Mouse (Mus musculus): ENCODE data around the gene Rmdn2. TPM values are rescaled to one million over a fixed set of nuclear protein-coding genes. Genes with fewer than 3 reads are reported as not detected.

The Rmdn2 gene
- polyA plus RNA-seq, 1 experiment, result 4.7 TPM

GRCm38 (mm10) chr17:79742635-79743034, 131.0 kb downstream of the Rmdn2 start:
- no peak for TF ChIP-seq GATA1 (IDR thresholded peaks at IDR 0.05; ENCODE audit: low read length)

Other genes starting within 250 kb of the Rmdn2 start
- gene Cyp1b1, start 103.2 kb downstream of the Rmdn2 start, polyA plus RNA-seq (2012), result not detected in 2 replicates

All from G1E-ER4 (cell line).